Mouse (Mus musculus) stomach, postnatal 0 days (tissue): ENCODE data around the gene Tpp1.
"Not testable (repeated sequence)": the region's sequence is repeated elsewhere in the genome, so short reads cannot be mapped to it uniquely, and the experiment has no call there.

Experiments
- CTCF ChIP-seq: IDR thresholded peaks from 2 replicates; pipeline ENCODE4 v1.5.1; 2016; ENCODE audit warnings: antibody characterized with exemption, low read depth, mild to moderate bottlenecking, moderate library complexity
- EP300 ChIP-seq: optimal IDR thresholded peaks from 2 replicates; pipeline ENCODE3; 2016; ENCODE audit warnings: antibody characterized with exemption

DNA sequence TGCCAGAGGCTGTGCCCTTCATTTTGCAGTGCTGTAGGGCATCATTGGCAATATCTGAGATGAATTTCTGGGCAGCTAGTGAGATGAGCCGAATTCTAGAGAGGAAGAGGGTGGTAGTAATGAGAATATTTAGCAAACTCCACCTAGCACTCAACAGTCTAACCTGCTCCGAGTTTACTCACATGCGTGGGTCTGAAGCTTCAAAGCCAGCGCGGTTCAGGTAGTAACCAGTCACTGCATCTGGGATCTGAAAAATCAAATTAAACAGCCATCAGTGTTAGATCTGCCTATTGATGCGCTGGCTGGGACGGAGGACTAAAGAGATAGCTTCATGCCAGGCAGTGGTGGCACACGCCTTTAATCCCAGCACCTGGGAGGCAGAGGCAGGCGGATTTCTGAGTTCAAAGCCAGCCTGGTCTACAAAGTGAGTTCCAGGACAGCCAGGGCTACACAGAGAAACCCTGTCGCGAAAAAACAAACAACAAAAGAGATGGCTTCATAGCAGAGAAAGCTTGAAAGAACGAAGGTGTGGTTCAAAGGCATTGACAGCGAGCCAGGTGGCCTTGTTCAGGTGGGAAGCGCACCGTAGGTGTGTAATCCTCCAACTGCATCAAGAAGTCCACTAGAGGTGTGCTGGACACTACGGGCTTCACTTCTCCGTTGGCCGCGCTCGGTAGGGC, 8.6 kb downstream of the Tpp1 start:
- TF ChIP-seq CTCF, EP300: not testable (repeated sequence)
